Mouse (Mus musculus) testis, adult 10 weeks (tissue): ENCODE data around the gene Ppp1r2. TPM values are rescaled to one million over a fixed set of nuclear protein-coding genes. Genes with fewer than 3 reads are reported as not detected.

Experiments
- polyA plus RNA-seq: library from polyadenylated mRNA; stranded (reverse); fragments of 350-450 nt; fragmentation: Illumina TruSeq; extraction: RNeasy Lipid Tissue Mini Kit (QIAGEN cat#74804); gene quantifications from one replicate; pipeline ENCODE4 v1.2.3, GENCODE M21; 2014; ENCODE audit warnings: low read depth, low replicate concordance

The Ppp1r2 gene
- 309 TPM for polyA plus RNA-seq

GRCm38 (mm10) chr16:31274674-31275460 lies at the start of gene Ppp1r2:
Ppp1r2 (minus strand) TSS chr16:31275277.

GRCm38 (mm10) chr16:31314497-31315233 lies 39.6 kb upstream of the Ppp1r2 start, which contains the start of gene Apod:
Apod (minus strand) TSS chr16:31314808.

Other genes with a start within 250 kb of the Ppp1r2 start
- gene Xxylt1, start 193.8 kb downstream of the Ppp1r2 start, polyA plus RNA-seq, result 2.0 TPM
- 15.2 TPM for gene Acap2, start 74.0 kb downstream of the Ppp1r2 start, polyA plus RNA-seq
- gene Apod, start 39.5 kb upstream of the Ppp1r2 start, polyA plus RNA-seq, result 0.81 TPM
- 0.62 TPM for gene Bdh1, start 147.0 kb upstream of the Ppp1r2 start, polyA plus RNA-seq